Mouse (Mus musculus): ENCODE data around the gene Tenm3. TPM values are rescaled to one million over a fixed set of nuclear protein-coding genes. Genes with fewer than 3 reads are reported as not detected.
A peak's percentile ranks its signal among the peaks of the same experiment; 100 is the strongest.

Gene Tenm3
- polyA plus RNA-seq, 1 experiment from 2014 or later = 7.0 TPM

GRCm38 (mm10) chr8:48766545-48767234, 77.1 kb downstream of the Tenm3 start:
- Histone ChIP-seq H3K4me1 (no peaks in the 10 kb centered on the region), H3K9me3 (no peaks in the 10 kb centered on the region; the same call in 1 of the 2 replicates), H3K4me2 (no peak overlapping the region), H3K9ac (no peak overlapping the region), H3K36me3 (no peaks in the 10 kb centered on the region), H3K27ac (replicated peaks) (no peak overlapping the region), H3K27me3 (replicated peaks) (peaks cover 77% of the 10 kb centered on the region), H3K4me3 (no peak overlapping the region)
- WGBS = 75% methylated on average over 16 of the region's 16 CpGs
- ATAC-seq (ENCODE audit: extremely low read depth, insufficient number of reproducible peaks, low FRiP score, low TSS enrichment) = no peak

- H3K4me2 ChIP-seq = no peak overlapping the region
- no peak overlapping the region for H3K9ac ChIP-seq
- no peaks in the 10 kb centered on the region for H3K9me3 ChIP-seq
- no peaks in the 10 kb centered on the region for H3K36me3 ChIP-seq
- H3K27ac ChIP-seq (replicated peaks) = no peak overlapping the region
- H3K4me3 ChIP-seq = no peak overlapping the region
- ATAC-seq (ENCODE audit: extremely low read depth, insufficient number of reproducible peaks, low FRiP score, low TSS enrichment) = no peak
- peaks cover 73% of the 10 kb centered on the region for H3K27me3 ChIP-seq (replicated peaks)
- WGBS = 67% methylated on average over 6 of the region's 6 CpGs
- H3K4me1 ChIP-seq = no peaks in the 10 kb centered on the region
Measured at GRCm38 (mm10) chr8:48765212-48765611, 78.5 kb downstream of the Tenm3 start.

GRCm38 (mm10) chr8:48764011-48764410, 79.7 kb downstream of the Tenm3 start:
- Histone ChIP-seq H3K4me2 (no peak overlapping the region), H3K27me3 (replicated peaks) (peaks cover 67% of the 10 kb centered on the region), H3K4me1 (no peaks in the 10 kb centered on the region), H3K4me3 (no peak overlapping the region), H3K27ac (replicated peaks) (no peak overlapping the region), H3K9ac (no peak overlapping the region), H3K9me3 (no peaks in the 10 kb centered on the region), H3K36me3 (no peaks in the 10 kb centered on the region)
- WGBS = 54% methylated on average over 3 of the region's 3 CpGs
- no peak for ATAC-seq (ENCODE audit: extremely low read depth, insufficient number of reproducible peaks, low FRiP score, low TSS enrichment)

GRCm38 (mm10) chr8:48756874-48757273, 86.9 kb downstream of the Tenm3 start:
- Histone ChIP-seq H3K4me3 (no peak overlapping the region), H3K4me1 (peaks cover 25% of the 10 kb centered on the region), H3K9ac (no peak overlapping the region), H3K4me2 (no peak overlapping the region), H3K27me3 (replicated peaks) (peaks cover 21% of the 10 kb centered on the region), H3K9me3 (no peaks in the 10 kb centered on the region), H3K36me3 (no peaks in the 10 kb centered on the region), H3K27ac (replicated peaks) (no peak overlapping the region)
- 44% methylated on average over 2 of the region's 2 CpGs for WGBS
- ATAC-seq (ENCODE audit: extremely low read depth, insufficient number of reproducible peaks, low FRiP score, low TSS enrichment) = no peak

- H3K36me3 ChIP-seq = no peaks in the 10 kb centered on the region
- H3K9me3 ChIP-seq = no peaks in the 10 kb centered on the region
- peak overlapping the region; percentile 21; the same call in 1 of the 2 replicates for H3K4me3 ChIP-seq
- H3K9ac ChIP-seq = 0 out of 2 replicates have a peak overlapping the region, but pooled peaks have one; percentile 0
- H3K4me1 ChIP-seq = peaks cover 25% of the 10 kb centered on the region
- H3K27me3 ChIP-seq (replicated peaks) = peaks cover 11% of the 10 kb centered on the region
- H3K4me2 ChIP-seq = peak overlapping the region; percentile 53
- no peak; the same call in 1 of the 2 replicates for ATAC-seq (ENCODE audit: extremely low read depth, insufficient number of reproducible peaks, low FRiP score, low TSS enrichment)
- 22% methylated on average over 7 of the region's 7 CpGs for WGBS
- peak overlapping the region; percentile 43 for H3K27ac ChIP-seq (replicated peaks)
Measured at GRCm38 (mm10) chr8:48755492-48755891, 88.3 kb downstream of the Tenm3 start.

- peak overlapping the region; percentile 43; the same call in 1 of the 2 replicates for H3K27ac ChIP-seq (replicated peaks)
- H3K9me3 ChIP-seq = no peaks in the 10 kb centered on the region
- peaks cover 6% of the 10 kb centered on the region for H3K27me3 ChIP-seq (replicated peaks)
- no peak overlapping the region for H3K9ac ChIP-seq
- 74% methylated on average over 2 of the region's 2 CpGs for WGBS
- peaks cover 25% of the 10 kb centered on the region for H3K4me1 ChIP-seq
- H3K4me3 ChIP-seq = no peak overlapping the region
- ATAC-seq (ENCODE audit: extremely low read depth, insufficient number of reproducible peaks, low FRiP score, low TSS enrichment) = no peak
- H3K36me3 ChIP-seq = no peaks in the 10 kb centered on the region
- peak overlapping the region; percentile 53; the same call in 1 of the 2 replicates for H3K4me2 ChIP-seq
Measured at GRCm38 (mm10) chr8:48754959-48755358, 88.8 kb downstream of the Tenm3 start.

GRCm38 (mm10) chr8:48751965-48752364, 91.8 kb downstream of the Tenm3 start:
- Histone ChIP-seq H3K27me3 (replicated peaks) (peaks cover 3% of the 10 kb centered on the region; the same call in 1 of the 2 replicates), H3K4me2 (no peak overlapping the region), H3K9me3 (no peaks in the 10 kb centered on the region), H3K4me3 (no peak overlapping the region), H3K9ac (no peak overlapping the region), H3K27ac (replicated peaks) (no peak overlapping the region), H3K36me3 (no peaks in the 10 kb centered on the region), H3K4me1 (peaks cover 28% of the 10 kb centered on the region)
- 84% methylated on average over 5 of the region's 5 CpGs for WGBS
- no peak for ATAC-seq (ENCODE audit: extremely low read depth, insufficient number of reproducible peaks, low FRiP score, low TSS enrichment)

- WGBS = 35% methylated on average over 13 of the region's 13 CpGs
- no peaks in the 10 kb centered on the region for H3K36me3 ChIP-seq
- H3K9ac ChIP-seq = no peak overlapping the region
- no peak for ATAC-seq (ENCODE audit: extremely low read depth, insufficient number of reproducible peaks, low FRiP score, low TSS enrichment)
- H3K27ac ChIP-seq (replicated peaks) = no peak overlapping the region
- no peak overlapping the region for H3K4me2 ChIP-seq
- H3K27me3 ChIP-seq (replicated peaks) = no peaks in the 10 kb centered on the region
- H3K9me3 ChIP-seq = no peaks in the 10 kb centered on the region
- H3K4me1 ChIP-seq = peaks cover 7% of the 10 kb centered on the region
- H3K4me3 ChIP-seq = no peak overlapping the region
Measured at GRCm38 (mm10) chr8:48748503-48749059, 95.2 kb downstream of the Tenm3 start.

- Histone ChIP-seq H3K27ac (replicated peaks) (no peak overlapping the region), H3K4me3 (no peak overlapping the region), H3K27me3 (replicated peaks) (0 out of 2 replicates have a peak, but pooled peaks cover 2% of the 10 kb centered on the region), H3K4me1 (peaks cover 11% of the 10 kb centered on the region), H3K4me2 (no peak overlapping the region), H3K36me3 (no peaks in the 10 kb centered on the region), H3K9ac (no peak overlapping the region), H3K9me3 (no peaks in the 10 kb centered on the region)
- 75% methylated on average over 4 of the region's 4 CpGs for WGBS
- no peak for ATAC-seq (ENCODE audit: extremely low read depth, insufficient number of reproducible peaks, low FRiP score, low TSS enrichment)
Measured at GRCm38 (mm10) chr8:48743912-48744311, 99.8 kb downstream of the Tenm3 start.

- Histone ChIP-seq H3K36me3 (no peaks in the 10 kb centered on the region), H3K27me3 (replicated peaks) (0 out of 2 replicates have a peak, but pooled peaks cover 4% of the 10 kb centered on the region), H3K4me2 (no peak overlapping the region), H3K27ac (replicated peaks) (no peak overlapping the region), H3K9me3 (no peaks in the 10 kb centered on the region), H3K4me1 (peaks cover 5% of the 10 kb centered on the region; the same call in 1 of the 2 replicates), H3K4me3 (no peak overlapping the region), H3K9ac (no peak overlapping the region)
- ATAC-seq (ENCODE audit: extremely low read depth, insufficient number of reproducible peaks, low FRiP score, low TSS enrichment) = no peak
- WGBS = 79% methylated on average over 6 of the region's 6 CpGs
Measured at GRCm38 (mm10) chr8:48742741-48743140, 101.0 kb downstream of the Tenm3 start.

GRCm38 (mm10) chr8:48740951-48741350, 102.8 kb downstream of the Tenm3 start:
- Histone ChIP-seq H3K9ac (no peak overlapping the region), H3K9me3 (no peaks in the 10 kb centered on the region), H3K4me2 (no peak overlapping the region), H3K4me1 (peaks cover 5% of the 10 kb centered on the region; the same call in 1 of the 2 replicates), H3K4me3 (no peak overlapping the region), H3K27me3 (replicated peaks) (0 out of 2 replicates have a peak, but pooled peaks cover 4% of the 10 kb centered on the region), H3K27ac (replicated peaks) (no peak overlapping the region), H3K36me3 (no peaks in the 10 kb centered on the region)
- WGBS = 67% methylated on average over 11 of the region's 11 CpGs
- ATAC-seq (ENCODE audit: extremely low read depth, insufficient number of reproducible peaks, low FRiP score, low TSS enrichment) = no peak
